Mouse (Mus musculus): ENCODE measurements around the gene Tab1. TPM values are rescaled to one million over a fixed set of nuclear protein-coding genes. Genes with fewer than 3 reads are reported as not detected.

Gene Tab1
- total and polyA plus RNA-seq, 3 experiments = 17.8 to 24.5 (median 24.1) TPM

DNA sequence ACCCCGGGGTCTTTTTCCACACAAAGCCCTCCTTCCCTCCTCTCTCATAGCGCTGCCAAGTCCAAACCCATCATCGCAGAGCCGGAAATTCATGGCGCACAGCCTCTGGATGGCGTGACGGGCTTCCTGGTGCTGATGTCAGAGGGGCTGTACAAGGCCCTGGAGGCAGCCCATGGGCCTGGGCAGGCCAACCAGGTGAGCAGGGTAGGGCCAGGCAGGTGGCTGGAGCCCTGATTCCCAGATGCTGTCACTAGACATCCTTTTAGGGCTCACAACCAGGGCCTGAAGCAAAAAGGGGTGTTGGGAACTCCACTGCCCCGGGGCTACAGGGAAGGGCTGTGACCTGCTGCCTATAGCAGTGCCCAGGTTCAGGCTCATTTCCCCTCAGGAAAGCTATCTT is 22.8 kb downstream of the Tab1 start:
- H3K27ac ChIP-seq = no peak overlapping the region
- H3K36me3 ChIP-seq (ENCODE audit: control insufficient read depth, insufficient read depth, low read length) = no peaks in the 10 kb centered on the region
- no peaks in the 10 kb centered on the region for H3K27me3 ChIP-seq (ENCODE audit: control insufficient read depth, insufficient read depth, low read length)
- DNase-seq = no peak
- intact Hi-C loops (cut with DNase I) = no loop called here
- no peak overlapping the region for H3K4me3 ChIP-seq
- TF ChIP-seq POLR2A (IDR thresholded peaks at IDR 0.05; ENCODE audit: insufficient read depth, low read depth, low read length) (no peak), CTCF (IDR thresholded peaks at IDR 0.05) (no peak), EP300 (IDR thresholded peaks at IDR 0.05; ENCODE audit: insufficient read depth, low read depth, low read length) (no peak)
- H3K4me1 ChIP-seq (ENCODE audit: control insufficient read depth, insufficient read depth, low read length) = 0 out of 2 replicates have a peak, but pooled peaks cover 2% of the 10 kb centered on the region
- H3K79me2 ChIP-seq (replicated peaks; ENCODE audit: control insufficient read depth, insufficient read depth, low read length) = no peaks in the 10 kb centered on the region
- H3K9ac ChIP-seq (ENCODE audit: low read depth, low read length) = no peak overlapping the region
- WGBS = 92% methylated on average over 8 of the region's 8 CpGs

- no peak overlapping the region for H3K27ac ChIP-seq
- H3K9ac ChIP-seq (ENCODE audit: low read depth, low read length) = no peak overlapping the region
- H3K36me3 ChIP-seq (ENCODE audit: control insufficient read depth, insufficient read depth, low read length) = no peaks in the 10 kb centered on the region; the same call in 1 of the 2 replicates
- no peaks in the 10 kb centered on the region for H3K79me2 ChIP-seq (replicated peaks; ENCODE audit: control insufficient read depth, insufficient read depth, low read length)
- TF ChIP-seq POLR2A (IDR thresholded peaks at IDR 0.05; ENCODE audit: insufficient read depth, low read depth, low read length) (no peak), EP300 (IDR thresholded peaks at IDR 0.05; ENCODE audit: insufficient read depth, low read depth, low read length) (no peak), CTCF (IDR thresholded peaks at IDR 0.05) (no peak)
- 0 out of 2 replicates have a peak, but pooled peaks cover 2% of the 10 kb centered on the region for H3K4me1 ChIP-seq (ENCODE audit: control insufficient read depth, insufficient read depth, low read length)
- DNase-seq = no peak
- no peaks in the 10 kb centered on the region for H3K27me3 ChIP-seq (ENCODE audit: control insufficient read depth, insufficient read depth, low read length)
- intact Hi-C loops (cut with DNase I) = no loop called here
- WGBS = 87% methylated on average over 22 of the region's 22 CpGs
- no peak overlapping the region for H3K4me3 ChIP-seq
Measured at GRCm38 (mm10) chr15:80157197-80157943, 24.4 kb downstream of the Tab1 start.

GRCm38 (mm10) chr15:80158001-80158706 is 25.2 kb downstream of the Tab1 start:
- Histone ChIP-seq H3K36me3 (ENCODE audit: control insufficient read depth, insufficient read depth, low read length) (no peaks in the 10 kb centered on the region; the same call in 1 of the 2 replicates), H3K27me3 (ENCODE audit: control insufficient read depth, insufficient read depth, low read length) (no peaks in the 10 kb centered on the region), H3K9ac (ENCODE audit: low read depth, low read length) (no peak overlapping the region), H3K79me2 (replicated peaks; ENCODE audit: control insufficient read depth, insufficient read depth, low read length) (no peaks in the 10 kb centered on the region), H3K4me1 (ENCODE audit: control insufficient read depth, insufficient read depth, low read length) (0 out of 2 replicates have a peak, but pooled peaks cover 2% of the 10 kb centered on the region), H3K4me3 (no peak overlapping the region), H3K27ac (no peak overlapping the region)
- WGBS = 77% methylated on average over 5 of the region's 5 CpGs
- intact Hi-C loops (cut with DNase I) = no loop called here
- no peak for DNase-seq
- TF ChIP-seq POLR2A (IDR thresholded peaks at IDR 0.05; ENCODE audit: insufficient read depth, low read depth, low read length) (no peak), CTCF (IDR thresholded peaks at IDR 0.05) (no peak), EP300 (IDR thresholded peaks at IDR 0.05; ENCODE audit: insufficient read depth, low read depth, low read length) (no peak)

- WGBS = 69% methylated on average over 4 of the region's 4 CpGs
- Histone ChIP-seq H3K36me3 (ENCODE audit: control insufficient read depth, insufficient read depth, low read length) (no peaks in the 10 kb centered on the region; the same call in 1 of the 2 replicates), H3K79me2 (replicated peaks; ENCODE audit: control insufficient read depth, insufficient read depth, low read length) (no peaks in the 10 kb centered on the region), H3K4me3 (no peak overlapping the region), H3K9ac (ENCODE audit: low read depth, low read length) (no peak overlapping the region), H3K4me1 (ENCODE audit: control insufficient read depth, insufficient read depth, low read length) (0 out of 2 replicates have a peak, but pooled peaks cover 2% of the 10 kb centered on the region), H3K27ac (no peak overlapping the region), H3K27me3 (ENCODE audit: control insufficient read depth, insufficient read depth, low read length) (no peaks in the 10 kb centered on the region)
- DNase-seq = no peak
- intact Hi-C loops (cut with DNase I) = no loop called here
- TF ChIP-seq POLR2A (IDR thresholded peaks at IDR 0.05; ENCODE audit: insufficient read depth, low read depth, low read length) (no peak), CTCF (IDR thresholded peaks at IDR 0.05) (no peak), EP300 (IDR thresholded peaks at IDR 0.05; ENCODE audit: insufficient read depth, low read depth, low read length) (no peak)
Measured at GRCm38 (mm10) chr15:80158707-80159090, 25.8 kb downstream of the Tab1 start.

DNA sequence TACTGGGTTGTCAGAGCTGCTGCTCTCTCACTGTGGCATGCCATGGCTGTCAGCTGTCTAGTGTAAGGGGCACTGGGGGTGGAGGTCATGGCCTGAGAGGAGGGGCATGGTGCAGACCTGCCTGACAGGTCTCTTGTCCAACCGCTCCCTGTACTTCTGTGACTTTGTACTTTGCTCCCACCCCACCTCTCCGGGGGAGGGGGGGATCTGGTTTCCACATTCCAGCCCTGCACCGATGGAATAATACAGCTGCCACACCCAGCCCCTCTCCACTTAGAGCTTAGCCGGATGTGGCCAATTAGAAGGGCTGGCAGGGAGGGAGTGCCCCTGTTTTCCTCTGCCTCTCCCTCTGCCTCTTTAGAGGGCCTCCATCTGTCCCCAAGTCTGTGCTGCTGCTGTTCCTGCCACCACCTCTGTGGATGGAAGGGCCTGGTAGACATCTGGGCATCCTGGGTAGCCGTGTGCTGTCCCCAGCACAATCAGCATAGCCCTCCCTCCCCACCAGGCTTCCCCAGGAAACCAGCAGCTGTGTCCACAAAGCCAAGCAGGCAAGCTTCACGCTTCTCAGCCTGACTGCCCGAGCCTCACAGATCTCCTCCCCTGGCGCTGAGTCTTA is 26.5 kb downstream of the Tab1 start:
- Histone ChIP-seq H3K27me3 (ENCODE audit: control insufficient read depth, insufficient read depth, low read length) (no peaks in the 10 kb centered on the region), H3K4me1 (ENCODE audit: control insufficient read depth, insufficient read depth, low read length) (0 out of 2 replicates have a peak, but pooled peaks cover 2% of the 10 kb centered on the region), H3K36me3 (ENCODE audit: control insufficient read depth, insufficient read depth, low read length) (no peaks in the 10 kb centered on the region; the same call in 1 of the 2 replicates), H3K79me2 (replicated peaks; ENCODE audit: control insufficient read depth, insufficient read depth, low read length) (no peaks in the 10 kb centered on the region), H3K4me3 (no peak overlapping the region), H3K9ac (ENCODE audit: low read depth, low read length) (no peak overlapping the region), H3K27ac (peak overlapping the region; percentile 36)
- WGBS = 29% methylated on average over 8 of the region's 8 CpGs
- TF ChIP-seq POLR2A (IDR thresholded peaks at IDR 0.05; ENCODE audit: insufficient read depth, low read depth, low read length) = no peak
- no peak for DNase-seq
- intact Hi-C loops (cut with DNase I) = no loop called here
